Mouse (Mus musculus) right cerebral cortex, postnatal 36 days (tissue): ENCODE data around the gene Tjp2.
"Not testable (repeated sequence)": the region's sequence is repeated elsewhere in the genome, so short reads cannot be mapped to it uniquely, and the experiment has no call there.

Experiments
- DNase-seq, 2 experiments: peaks; one replicate each; pipeline ENCODE4 v3.0.0; 2022; ENCODE audit warnings: low spot score in 2 of 2, mixed read lengths in 1 of 2

Gene Tjp2

DNA sequence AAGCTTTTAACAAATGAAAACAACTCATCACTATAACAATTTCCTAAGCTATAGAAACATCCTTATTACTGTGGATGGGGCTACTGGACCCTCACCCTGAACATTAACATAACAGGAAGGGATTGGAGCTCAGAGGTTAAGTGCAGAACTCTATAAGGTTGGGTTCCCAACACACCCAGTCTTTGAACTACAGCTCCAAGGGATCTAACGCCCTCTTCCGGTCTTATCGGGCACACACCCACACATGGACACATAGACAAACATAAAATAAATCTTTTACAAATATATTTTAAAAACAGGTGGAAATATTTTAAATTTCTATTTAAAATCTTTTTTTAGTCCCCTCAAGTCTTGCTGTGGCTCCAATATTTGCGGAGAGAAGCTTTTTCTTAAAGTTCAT lies 3.4 kb downstream of the Tjp2 start:
- no peak for DNase-seq

DNA sequence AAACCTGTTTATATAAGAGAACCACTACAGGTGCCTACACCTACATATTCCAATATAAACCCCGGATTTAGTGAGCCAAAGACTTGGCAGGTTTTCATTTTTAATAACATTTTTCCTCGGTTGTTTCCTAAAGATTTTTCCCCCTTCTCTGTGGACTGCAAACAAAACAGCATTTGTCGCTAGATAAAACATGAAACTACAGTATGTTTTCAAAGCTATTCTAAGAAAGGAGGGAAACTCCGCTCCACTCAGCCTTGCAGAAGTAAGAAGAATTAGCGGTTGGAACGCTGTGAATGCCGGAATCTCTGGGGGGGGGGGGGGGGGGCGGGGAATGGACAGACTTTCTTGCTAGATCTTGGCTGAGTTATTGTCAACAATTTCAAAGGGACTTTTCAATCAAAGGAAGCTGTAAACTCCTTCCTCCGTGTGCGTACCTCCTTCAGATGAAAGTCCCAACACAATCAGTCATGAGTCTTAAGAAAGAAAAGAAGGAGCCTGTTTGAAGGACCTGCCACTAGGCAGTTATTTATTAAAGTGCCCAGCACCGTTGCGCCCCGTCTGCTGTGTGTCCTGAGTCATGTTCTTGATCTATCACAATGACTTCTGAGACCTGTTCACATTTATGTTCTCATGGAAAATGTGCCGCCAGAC lies 3.9 kb downstream of the Tjp2 start:
- DNase-seq, result no peak

DNA sequence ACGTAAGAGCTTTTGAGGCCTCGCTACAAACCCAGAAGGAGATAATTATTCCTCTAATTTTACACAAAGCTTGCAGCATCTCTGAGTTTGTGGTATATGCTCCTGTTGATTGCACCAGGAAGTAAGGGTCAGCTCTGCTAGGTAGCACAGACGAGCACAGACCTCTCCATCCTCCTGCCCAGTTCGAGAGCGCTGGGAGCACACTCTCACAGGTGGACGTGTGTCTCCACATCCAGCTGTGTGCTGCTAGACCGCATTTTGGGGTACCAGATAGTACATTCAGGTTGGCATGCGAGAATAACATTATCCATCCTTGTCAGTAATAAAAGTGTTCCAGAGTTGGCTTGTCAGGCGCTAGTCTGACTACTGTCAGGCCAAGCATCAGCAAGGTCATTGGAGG lies 5.8 kb downstream of the Tjp2 start:
- DNase-seq, result no peak

DNA sequence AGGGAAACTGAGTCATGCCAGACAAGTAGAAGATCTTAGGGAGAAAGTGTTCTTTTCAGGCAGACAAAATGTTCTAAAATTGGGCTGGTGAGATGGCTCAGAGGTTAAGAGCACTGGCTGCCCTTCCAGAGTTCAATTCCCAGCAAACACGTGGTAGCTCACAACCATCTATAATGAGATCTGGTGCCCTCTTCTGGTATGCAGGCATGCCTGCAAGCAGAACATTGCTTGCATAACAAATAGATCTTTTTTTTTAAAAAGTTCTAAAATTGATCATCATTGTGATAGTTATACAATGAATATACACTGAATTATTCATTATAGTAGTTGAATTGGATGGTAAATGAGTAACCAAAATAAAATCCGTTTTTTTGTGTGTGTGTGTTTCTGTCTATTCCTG lies 6.5 kb downstream of the Tjp2 start:
- no peak for DNase-seq

DNA sequence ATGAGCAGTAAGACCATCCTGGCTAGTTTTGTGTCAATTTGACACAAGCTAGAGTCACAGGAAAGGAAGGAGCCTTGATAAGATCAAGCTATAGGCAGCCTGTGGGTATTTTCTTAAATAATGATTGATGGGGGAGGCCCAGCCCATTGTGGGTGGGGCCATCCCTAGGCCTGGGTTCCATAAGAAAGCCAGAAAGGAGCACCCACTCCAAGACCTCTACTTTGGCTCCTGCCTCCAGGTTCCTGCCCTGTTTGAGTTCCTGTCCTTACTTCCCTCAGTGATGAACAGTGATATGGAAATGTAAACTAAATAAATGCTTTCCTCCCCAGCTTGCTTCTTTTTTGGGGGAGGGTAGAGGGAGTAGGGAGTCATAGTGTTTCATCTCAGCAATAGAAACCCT lies 7.0 kb downstream of the Tjp2 start:
- no peak for DNase-seq

DNA sequence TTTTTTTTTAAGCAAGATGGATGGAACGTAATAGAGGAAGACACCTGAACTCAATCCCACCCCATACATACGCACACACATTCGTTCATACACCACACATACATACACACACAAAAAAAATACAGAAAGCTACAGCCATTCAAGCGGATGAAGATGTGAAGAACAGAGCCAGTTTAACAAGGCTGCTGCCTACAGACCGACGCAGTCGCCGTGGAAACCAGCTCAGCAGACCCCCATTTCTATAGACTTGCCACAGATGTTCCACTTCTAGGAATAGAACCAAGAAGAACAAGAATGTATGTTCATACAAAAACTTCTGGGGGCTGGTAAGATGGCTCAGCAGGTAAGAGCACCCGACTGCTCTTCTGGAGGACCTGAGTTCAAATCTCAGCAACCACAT lies 8.1 kb downstream of the Tjp2 start:
- DNase-seq, result no peak

DNA sequence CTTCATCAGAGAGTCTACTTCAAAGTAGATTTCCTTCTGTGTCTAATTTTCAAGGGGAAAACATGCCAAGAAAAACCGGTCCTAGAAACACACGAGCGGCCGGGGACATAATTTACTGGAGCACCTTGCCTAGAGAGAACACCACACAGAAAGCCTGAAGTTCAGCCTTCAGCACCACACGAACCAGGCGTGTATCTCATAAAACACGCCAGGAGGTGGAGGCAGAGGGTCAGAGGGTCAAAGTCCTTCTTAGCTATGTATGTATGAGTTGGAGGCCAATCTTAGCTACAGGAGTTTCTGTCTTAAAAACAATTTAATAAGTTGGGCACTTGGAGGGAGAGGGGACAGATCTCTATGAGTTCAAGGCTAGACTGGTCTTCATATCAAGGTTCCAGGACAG lies 9.9 kb downstream of the Tjp2 start:
- no peak for DNase-seq

DNA sequence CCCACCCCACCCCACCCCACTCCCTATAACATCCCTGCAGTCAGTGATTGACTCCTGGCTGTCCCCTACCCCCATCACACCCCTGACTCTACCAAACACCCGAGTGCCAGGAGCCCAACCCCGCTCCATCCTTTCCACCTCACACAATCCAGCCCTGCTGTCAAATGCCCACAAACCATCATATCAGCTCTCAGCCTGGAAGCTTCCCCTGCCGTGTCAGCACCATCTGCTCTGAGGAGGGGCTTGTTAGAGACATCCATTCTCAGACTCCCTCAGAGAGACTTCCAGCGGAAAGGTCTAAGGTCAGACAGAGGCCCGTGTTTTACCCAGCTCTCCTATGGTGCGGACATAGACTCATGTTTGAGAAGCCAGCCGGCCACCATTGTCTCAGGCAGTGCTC lies 11.5 kb downstream of the Tjp2 start:
- DNase-seq, result no peak

DNA sequence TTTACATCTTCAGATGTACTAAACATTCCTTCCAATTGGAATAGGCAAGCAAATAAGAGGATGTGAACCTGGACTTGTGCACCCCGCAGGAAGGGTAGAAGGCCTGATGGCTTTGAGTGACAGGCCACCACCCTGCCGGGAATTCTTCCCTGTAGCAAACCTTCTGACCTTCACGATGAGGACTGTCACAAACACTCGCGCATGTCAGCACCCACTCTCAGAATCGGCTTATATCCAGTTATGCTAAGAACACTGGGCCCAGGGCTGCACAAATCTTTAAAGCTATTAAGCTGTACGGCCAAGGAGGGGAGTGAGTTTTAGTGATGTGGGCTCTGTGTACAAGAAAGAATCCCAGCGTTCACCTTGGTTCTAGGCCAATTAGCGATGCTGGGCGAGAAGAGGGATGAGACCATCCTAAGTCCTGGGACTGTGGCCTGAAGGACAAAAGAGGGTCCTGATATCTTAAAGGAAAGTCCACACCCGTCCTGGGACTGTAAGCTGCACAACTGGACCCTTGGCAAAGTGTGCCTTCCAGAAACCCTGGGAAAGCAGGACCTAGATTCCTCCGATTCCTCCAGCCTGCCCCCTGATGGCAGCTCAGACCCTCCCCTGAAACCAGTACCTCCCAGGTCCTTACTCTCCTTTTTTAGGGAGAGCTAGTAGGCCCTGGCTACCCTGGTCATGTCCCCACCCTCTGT lies 12.1 kb downstream of the Tjp2 start:
- DNase-seq, result no peak

DNA sequence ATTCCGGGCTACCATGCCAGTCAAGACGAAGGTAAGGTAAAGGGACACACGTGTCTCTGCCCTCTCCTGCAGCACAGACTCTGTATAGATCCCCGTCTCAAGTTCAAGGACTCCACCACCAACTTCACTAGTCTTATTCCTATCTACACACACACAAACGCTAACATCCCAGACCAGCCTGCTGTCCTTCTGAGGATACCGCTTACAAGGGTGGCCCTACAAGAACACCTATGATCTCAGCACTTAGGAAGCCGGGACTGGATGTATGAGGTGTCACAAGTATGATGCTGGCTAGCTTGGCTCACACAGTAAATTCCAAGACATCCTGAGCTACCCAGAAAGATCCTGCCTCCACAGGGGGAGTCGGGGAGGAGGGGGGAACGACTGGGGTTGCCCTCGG lies 13.7 kb downstream of the Tjp2 start:
- no peak for DNase-seq

DNA sequence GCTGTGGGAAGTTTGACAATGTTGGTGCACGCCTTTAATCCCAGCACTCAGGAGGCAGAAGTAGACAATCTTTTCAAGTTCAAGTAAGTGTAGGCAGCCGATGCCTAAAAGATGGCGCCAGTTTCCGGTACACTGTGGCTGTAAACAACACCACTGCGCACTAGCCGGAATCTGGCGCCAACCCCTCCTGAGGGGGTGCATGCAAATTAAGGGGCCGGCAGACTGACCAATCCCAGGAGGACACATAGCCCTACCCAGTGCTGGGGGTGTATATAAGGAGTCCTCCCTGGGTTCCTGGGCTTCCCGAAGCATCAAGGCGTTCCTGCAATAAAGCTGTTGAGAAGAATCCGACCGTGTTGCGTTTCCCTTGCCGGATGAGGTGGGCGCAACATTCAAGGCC lies 15.3 kb downstream of the Tjp2 start:
- DNase-seq, result no peak

DNA sequence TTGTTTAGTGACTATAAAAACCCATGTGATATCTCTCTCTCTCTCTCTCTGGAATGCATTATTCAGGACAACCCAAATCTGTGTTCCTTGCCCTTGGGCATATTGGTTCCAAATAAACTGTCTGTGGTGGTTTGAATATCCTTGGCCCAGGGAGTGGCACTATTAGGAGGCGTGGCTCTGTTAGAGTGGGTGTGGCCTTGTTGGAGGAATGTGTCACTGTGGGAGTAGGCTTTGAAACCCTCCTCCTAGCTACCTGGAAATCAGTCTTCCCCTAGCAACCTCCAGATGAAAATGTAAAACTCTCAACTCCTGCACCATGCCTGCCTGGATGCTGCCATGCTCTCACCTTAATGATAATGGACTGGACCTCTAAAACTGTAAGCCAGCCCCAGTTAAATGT lies 16.9 kb downstream of the Tjp2 start:
- no peak for DNase-seq

DNA sequence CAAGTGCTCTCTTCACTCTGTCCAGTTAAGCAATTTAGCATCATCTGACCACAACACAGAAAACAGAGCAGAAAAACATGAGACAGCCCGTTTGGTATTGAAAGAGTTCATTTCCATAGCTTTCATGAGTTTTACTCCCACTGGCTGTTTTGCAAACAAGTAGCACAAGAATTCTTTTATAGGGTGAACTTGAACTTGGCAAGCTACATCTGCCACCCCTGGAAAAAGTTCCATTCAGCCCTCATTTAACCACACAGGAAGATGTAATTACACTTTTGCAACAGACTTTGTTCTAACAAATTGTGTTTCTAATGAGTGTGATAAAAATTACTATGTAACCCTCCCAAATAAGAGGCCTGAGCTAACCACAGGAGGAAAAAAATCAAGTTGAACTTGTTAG lies 19.8 kb downstream of the Tjp2 start:
- DNase-seq, result no peak

DNA sequence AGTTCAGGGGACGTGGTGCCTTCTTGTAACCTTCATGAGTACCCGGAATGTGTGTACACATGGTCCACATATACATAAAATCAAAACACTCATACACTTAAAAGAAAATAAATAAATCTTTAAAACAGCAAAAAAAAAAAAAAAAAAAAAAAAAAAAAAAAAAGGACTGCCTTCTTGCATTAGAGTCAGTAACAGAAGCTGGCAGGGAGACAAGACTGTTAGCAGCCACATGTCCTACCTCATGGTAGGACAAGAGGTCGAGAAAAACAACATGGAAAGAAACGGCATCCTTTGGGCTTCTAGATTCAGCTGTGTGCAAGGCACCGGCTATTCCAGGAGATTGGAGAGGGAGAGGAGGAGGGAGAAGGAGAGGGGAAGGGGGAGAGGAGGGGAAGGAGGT lies 23.0 kb downstream of the Tjp2 start:
- DNase-seq, result no peak

DNA sequence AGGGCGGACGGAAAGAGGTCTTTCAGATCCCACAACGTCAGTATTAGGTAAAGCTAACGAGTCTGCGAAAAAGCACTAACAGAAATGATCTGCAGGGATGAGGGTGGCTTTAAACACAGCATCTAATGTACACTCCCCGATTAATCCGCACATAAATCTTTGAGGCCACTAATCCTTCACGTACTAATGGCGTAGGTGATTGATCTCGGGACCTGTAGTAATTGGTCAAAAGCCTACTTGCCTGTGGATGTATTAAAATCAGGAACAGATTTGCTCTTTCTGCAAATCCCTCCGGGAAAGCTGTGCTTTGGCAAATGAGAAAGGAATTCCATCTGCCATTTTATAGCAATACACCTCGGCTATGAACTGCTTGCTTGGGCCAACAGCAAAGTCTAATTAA lies 24.3 kb downstream of the Tjp2 start:
- DNase-seq, result no peak

DNA sequence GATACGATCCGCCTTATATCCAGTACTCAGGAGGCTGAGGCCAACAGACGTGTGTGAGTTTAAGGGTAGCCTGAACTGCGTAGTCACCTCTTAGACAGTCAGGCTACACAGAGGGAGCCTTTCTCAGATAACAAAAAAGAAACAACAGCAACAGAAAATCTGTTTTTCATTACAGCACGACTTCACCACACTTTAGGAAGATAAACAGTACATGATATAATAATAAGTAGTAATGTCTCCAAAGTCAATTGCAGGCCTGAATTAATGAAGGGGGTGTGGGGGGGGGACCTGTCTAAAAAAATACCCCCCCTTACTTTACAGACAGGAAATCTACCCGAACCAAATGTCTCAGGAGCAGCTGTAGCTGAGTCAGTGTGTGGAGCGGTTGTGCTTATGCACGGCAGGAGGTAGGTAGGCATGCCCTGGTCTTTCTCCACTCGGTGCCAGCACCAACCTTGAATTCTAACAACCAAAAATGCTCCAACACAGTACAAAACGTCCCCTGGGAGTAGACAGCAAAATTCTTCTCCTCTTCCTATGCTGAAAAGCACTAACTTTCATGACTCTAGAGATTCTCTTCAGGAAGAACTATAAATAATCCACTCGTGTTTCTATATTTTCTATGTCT lies 26.0 kb downstream of the Tjp2 start:
- no peak for DNase-seq

DNA sequence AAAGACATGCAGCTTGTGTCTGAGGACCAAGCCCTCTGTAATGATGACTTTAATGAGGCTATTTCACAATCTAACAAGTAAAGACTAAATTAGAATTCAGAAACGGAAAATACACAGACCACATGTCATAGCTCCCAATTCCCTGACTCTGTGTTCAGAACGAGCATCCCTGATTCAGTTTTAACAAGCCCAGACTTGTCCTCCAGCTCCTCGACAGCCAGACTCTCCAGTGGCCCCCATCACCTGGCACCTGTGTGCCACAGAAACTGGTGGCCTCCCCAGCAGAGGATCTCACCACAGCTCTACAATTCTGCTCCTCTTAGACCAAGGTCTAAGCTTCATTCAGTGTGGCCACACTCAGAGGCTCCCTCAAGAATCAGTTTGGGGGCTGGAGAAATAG lies 27.5 kb downstream of the Tjp2 start:
- no peak for DNase-seq

DNA sequence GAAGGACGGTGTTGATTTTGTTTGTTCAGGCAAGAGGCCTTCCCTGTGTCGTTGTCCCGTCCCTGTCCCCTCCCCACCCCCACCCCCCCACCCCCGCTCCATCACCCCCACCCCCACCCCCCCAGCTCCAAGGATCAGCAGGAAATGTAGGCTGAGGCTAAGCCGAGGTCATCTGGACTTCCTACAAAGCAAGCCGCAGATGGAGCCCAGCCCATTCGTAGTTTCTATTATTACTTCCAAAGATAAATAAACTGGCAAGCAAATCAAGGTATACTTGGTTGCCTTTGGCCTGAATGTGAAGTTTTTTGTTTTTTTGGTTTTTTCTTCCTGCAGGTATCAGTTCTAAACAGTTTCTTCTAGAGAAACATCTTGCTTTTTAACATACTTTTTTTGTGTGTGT lies 29.6 kb downstream of the Tjp2 start:
- no peak for DNase-seq

DNA sequence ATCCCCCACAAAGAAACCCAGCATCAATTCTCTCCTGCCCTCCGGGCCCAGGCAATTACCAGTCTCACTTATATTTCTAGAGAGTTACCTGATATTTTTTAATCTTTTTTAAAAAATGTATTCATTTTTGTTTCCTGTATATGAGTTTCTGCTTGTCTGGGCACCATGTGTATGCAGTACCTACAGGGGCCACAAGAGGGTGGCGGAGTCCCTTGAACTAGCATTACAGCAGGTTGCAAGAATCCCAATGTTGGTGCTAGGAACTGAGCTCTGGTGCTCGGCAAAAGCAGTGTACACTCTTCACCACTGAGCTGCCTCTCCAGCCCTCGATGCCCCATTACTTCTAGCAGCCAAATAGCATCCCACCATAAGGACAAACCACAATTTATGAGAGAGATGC lies 30.6 kb downstream of the Tjp2 start:
- no peak for DNase-seq

DNA sequence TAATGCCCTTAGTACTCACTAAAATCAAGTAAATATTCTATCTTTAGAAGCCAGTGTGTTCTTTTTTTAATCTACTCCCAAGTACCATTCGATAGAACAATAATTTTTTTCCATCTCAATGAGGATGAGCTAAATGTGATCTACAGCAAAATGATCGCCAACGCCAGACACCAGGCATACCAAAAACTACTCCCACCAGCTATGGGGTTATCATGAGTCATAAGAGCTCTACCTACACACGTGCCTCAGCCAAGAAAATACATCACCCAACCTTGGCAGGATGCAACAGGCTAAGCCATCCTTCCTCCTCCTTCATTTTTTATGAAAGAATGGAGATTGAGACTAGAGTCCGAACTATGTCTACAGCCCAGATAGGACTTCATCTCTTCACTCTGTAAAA lies 31.9 kb downstream of the Tjp2 start:
- DNase-seq, result no peak

DNA sequence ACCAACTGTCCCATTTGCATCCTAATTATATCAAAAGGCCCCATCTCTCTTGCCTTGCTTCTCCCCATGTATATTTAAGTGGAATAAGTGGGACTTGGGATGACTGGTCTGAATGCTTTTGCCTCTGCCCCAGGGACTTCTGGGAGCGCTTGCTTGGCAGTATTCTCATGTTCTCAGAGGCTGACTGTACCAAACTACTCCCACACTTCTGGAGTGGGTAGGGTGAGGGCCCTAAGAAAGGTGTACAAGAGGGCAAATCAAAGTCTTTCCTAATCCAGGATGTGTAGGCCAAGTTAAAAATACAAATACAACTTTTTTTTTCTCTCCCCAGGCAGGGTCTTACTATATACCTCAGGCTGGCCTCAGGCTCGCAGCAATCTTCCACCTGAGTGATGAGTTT lies 37.0 kb downstream of the Tjp2 start:
- no peak for DNase-seq

DNA sequence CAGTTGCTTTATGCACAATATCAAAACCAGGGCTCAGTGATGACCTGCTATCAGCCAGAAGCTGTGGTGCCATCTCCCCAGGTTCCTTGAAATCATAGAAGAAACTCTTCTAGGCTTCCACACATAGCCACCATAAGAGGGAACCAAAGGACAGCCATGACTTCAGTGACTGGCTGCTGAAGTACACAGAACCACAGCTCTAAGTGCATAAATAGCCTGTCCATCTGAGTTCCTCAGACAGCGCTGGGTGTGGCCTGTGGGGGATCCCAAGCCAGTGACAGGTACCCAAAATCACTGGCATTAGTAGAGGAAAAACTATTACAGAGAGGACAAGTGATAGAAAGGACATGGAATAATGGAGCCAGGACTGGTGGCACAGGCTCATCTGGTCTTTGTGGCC lies 37.5 kb downstream of the Tjp2 start:
- not testable (repeated sequence) for DNase-seq

DNA sequence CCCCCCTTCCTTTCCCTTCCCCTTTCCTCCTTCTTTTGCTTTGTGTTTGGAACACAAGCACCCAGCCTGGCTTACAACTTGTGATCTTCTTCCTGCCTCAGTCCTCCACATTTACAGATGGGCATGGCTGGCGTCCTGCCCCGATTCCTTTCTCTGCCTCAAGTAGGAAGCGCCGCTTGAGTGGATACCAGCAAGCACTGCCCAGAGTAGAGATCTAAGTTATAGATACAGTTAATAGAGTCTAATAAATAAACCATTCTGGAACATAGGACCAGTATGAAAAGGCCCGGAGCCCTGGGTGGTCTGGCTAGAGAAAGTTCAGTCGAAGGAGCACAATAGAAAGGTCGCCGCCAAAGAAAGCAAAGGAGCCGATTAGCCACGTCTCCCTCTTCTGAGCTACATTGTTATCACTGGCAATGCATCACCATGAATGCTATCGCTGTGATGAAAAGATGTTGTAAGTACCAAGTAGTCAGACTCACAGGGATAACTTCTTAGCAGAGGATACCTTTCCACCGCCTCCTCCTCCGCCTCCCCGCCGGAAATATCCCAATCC lies 41.1 kb downstream of the Tjp2 start:
- no peak for DNase-seq
